Mouse (Mus musculus): Measurements from ENCODE around the gene Tssk2.

Gene Tssk2

GRCm38 (mm10) chr16:17898462-17898861 lies at the start of gene Tssk2, which contains the start of gene Dgcr2:
Tssk2 (plus strand) TSS chr16:17898637.
Dgcr2 (minus strand) TSS chr16:17898562.
- no peak for DNase-seq (ENCODE audit: low read depth, low spot score)

DNA sequence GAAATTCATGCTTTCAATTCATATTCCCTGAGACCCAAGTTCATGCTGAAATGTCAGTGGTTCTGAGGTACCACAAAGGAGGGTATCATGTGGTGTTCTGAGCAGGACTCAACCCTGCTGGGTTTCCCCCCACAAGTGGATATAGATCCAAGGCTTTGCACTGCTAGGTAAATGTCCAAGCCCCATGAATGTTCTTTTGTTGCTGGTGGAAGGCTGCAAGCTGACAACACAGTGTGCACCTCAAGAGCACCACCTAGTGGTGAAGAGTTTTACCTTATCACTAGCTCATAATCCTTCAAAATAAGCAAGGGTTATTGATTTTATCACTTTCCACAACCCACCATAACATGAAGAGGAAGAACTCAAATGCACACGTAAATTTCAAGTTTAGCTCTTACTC lies 49.5 kb upstream of the Tssk2 start:
- DNase-seq (ENCODE audit: low read depth, low spot score): peak; percentile 58

DNA sequence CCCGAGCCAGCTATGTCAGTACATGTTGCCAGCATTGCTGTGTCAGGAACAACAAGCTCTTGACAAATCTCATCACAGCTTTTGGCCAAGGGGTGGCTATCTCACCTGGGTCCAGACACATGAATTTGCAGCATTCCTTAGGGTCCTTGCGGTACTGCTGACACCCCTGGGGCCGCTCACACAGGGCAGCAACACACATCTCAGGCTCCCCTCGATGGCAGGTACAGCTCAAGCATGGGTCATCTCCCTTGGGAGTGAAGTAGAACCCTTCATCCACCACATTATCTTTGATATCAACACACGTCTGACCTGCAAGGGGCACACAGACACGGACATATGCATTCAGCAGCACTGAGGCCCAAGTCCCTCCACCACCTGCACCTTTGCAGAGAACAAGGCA lies 49.0 kb upstream of the Tssk2 start:
- no peak for DNase-seq (ENCODE audit: low read depth, low spot score)

- no peak for DNase-seq (ENCODE audit: low read depth, low spot score)
Observed at GRCm38 (mm10) chr16:17851331-17851730, 47.1 kb upstream of the Tssk2 start.

GRCm38 (mm10) chr16:17851860-17852259 lies 46.6 kb upstream of the Tssk2 start:
- no peak for DNase-seq (ENCODE audit: low read depth, low spot score)

- DNase-seq (ENCODE audit: low read depth, low spot score): no peak
Observed at GRCm38 (mm10) chr16:17853263-17853662, 45.2 kb upstream of the Tssk2 start.

- no peak for DNase-seq (ENCODE audit: low read depth, low spot score)
Observed at GRCm38 (mm10) chr16:17857157-17857556, 41.3 kb upstream of the Tssk2 start.

- peak; percentile 48 for DNase-seq (ENCODE audit: low read depth, low spot score)
Observed at GRCm38 (mm10) chr16:17858592-17858991, 39.8 kb upstream of the Tssk2 start.

DNA sequence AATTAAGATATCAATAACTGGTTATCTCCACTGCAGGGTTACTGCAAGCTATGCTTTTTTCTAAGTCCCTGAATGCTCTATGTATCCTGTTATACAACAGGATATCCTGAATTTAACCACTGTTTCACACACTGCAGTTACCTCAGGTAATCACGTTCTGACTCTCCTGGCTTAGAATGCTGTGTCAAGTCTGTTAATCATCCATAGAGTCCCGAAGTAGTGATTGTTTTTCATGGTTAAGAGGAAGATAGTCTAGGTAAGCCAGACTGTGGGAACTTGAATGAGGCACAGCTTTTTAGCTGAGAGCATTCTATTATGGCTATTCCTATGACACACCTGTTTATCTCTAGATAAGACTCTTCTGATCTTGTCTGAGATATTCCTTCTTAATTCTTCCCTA lies 33.1 kb upstream of the Tssk2 start:
- DNase-seq (ENCODE audit: low read depth, low spot score): no peak

GRCm38 (mm10) chr16:17865770-17866169 lies 32.7 kb upstream of the Tssk2 start:
- peak; percentile 70 for DNase-seq (ENCODE audit: low read depth, low spot score)

DNA sequence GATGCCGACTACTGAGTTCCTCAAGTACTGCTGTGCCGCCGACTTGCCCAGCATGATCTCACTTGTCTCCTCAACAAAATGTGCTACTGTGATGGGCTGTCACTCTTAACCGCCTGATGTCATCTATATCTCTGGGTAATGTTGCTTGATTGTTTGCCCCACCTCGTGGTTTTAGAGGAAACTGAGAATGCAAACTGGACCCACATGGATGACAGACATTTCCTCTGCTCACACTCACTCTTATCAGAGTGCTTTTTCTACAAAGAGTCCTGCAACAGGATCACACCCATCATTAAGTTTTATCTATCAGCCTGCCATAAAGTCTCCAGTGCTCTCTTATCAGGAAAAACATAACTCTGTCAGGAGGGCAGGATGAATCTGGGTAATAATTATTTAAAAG lies 27.2 kb upstream of the Tssk2 start:
- no peak for DNase-seq (ENCODE audit: low read depth, low spot score)

- no peak for DNase-seq (ENCODE audit: low read depth, low spot score)
Observed at GRCm38 (mm10) chr16:17872995-17873394, 25.4 kb upstream of the Tssk2 start.

GRCm38 (mm10) chr16:17875174-17875573 lies 23.3 kb upstream of the Tssk2 start:
- no peak for DNase-seq (ENCODE audit: low read depth, low spot score)

DNA sequence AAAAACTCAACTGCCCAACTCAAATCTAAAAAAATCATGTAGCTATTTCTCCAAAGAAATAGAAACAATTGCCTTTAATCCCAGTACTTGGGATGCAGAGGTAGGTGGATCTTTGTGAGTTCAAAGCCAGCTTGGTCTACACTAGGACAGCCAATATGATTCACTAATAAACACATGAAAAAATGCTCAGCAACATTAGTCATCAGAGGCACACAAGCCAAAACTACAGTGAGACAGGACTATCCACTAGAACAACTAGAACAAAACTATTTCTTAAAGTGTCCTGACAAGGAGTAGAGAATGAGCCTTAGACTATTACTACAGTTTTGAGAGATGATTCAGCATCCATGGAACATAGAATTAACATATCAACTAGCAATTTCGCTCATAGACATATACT lies 22.3 kb upstream of the Tssk2 start:
- DNase-seq (ENCODE audit: low read depth, low spot score): no peak

GRCm38 (mm10) chr16:17879571-17879970 lies 18.9 kb upstream of the Tssk2 start:
- no peak for DNase-seq (ENCODE audit: low read depth, low spot score)

DNA sequence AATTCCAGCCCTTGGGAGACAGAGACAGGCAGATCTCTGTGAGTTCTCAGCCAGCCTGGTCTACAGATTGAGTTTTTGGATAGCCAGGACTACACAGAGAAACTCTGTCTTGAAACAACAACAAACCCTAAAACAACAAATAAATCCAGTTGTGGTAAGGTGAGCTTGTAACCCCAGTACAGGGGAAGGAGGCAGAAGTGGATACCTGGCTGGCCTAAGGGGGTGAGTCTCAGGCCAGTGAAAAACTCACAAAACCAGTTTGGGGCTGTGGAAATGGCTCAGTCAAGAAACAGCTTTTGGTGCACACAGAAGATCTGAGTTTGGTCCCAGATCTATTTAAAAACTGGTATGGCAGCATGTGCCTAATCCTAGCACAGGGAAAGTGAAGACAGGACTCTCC lies 16.2 kb upstream of the Tssk2 start:
- no peak for DNase-seq (ENCODE audit: low read depth, low spot score)

DNA sequence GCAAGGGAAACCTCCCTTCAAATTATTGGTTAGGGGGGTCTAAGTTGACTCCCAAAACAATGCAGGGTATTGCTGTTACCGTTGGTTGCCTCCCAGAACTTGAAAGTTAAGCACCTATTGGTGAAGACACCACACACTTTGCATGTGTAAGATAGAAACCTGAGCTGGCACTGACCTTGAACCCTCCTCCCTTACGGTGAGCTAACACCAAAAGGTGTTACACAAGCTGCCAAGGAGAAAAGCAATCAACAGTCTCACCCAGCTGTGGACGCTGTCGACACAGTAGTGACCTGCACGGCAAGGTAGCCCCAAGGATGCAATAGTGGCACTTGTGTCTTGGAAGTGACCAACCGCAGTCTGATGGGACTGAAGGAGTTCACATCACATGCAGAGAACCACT lies 14.3 kb upstream of the Tssk2 start:
- peak; percentile 57 for DNase-seq (ENCODE audit: low read depth, low spot score)

DNA sequence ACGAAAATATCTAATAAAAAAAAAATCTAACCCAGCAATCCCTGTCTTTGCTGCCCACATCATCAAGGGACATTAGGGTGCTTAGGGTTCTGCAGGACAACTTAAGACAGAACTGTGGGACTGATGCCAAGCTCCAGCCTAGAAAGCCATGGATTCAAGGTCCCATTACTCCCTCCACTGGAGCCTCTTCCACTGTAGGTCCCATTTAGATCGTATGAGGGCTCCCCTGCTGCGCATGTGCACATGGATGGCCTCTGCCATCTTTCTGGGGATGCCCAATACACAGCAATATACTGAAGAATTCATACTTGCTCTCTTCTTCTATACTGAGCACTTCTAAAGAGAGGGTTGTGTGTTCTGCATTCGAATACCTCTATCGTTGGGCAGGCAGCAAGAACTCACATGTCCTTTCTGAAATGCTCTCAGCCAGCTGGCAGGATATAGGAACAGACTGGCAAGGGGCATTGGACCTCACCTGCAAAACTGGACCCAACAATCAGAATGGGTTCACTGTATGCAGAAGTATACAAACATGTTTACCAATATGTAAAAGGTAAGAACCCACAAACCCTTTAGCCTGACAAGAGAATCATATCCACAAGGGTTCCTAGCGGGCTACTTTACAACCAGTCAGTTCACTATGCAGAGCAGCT lies 8.6 kb upstream of the Tssk2 start:
- no peak for DNase-seq (ENCODE audit: low read depth, low spot score)

DNA sequence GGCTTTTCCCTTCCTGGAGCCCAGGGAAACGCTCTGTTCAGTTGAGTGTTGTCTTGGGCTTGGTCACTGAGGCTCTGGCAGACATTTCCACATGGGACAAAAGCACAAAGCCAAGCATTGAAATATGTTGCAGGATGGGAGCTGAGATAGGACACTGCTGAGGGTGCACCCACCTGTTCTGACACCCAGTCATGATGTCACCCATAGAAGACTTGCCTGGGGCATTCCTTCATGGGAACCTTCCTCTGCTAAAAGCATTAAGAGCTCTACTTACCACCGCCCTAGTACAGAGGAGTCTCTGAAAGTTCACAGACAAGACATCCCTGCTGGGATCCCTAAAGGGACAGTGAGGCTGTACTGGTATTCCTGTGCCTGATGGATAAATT lies 8.1 kb upstream of the Tssk2 start:
- no peak for DNase-seq (ENCODE audit: low read depth, low spot score)

- DNase-seq (ENCODE audit: low read depth, low spot score): peak; percentile 61
Observed at GRCm38 (mm10) chr16:17890917-17891566, 7.4 kb upstream of the Tssk2 start.

DNA sequence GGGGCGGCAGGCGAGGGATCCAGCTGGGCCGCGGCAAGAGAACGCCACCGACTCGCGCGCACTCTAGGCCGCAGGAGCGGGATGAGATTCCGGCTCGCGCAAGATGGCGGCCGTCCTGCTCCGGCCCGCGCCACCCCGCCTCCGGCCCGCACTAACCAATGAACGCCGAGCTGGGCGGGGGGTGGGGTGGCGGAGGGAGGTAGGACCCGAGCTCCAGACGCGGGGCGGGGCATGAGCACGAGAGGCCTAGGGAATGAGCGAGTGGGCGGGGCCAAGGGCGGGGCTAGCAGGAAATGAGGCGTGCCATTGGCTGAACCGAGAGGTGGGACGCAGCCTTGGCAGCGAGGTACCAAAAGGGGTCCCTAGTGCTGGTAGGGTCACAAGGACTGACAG lies 6.9 kb upstream of the Tssk2 start, which contains the start of gene Gm20518:
Gene Gm20518 (minus strand): TSS at position 105 of the 393 bp plus-strand sequence.
- DNase-seq (ENCODE audit: low read depth, low spot score): peak; percentile 97

- no peak for DNase-seq (ENCODE audit: low read depth, low spot score)
Observed at GRCm38 (mm10) chr16:17892606-17893005, 5.8 kb upstream of the Tssk2 start.

DNA sequence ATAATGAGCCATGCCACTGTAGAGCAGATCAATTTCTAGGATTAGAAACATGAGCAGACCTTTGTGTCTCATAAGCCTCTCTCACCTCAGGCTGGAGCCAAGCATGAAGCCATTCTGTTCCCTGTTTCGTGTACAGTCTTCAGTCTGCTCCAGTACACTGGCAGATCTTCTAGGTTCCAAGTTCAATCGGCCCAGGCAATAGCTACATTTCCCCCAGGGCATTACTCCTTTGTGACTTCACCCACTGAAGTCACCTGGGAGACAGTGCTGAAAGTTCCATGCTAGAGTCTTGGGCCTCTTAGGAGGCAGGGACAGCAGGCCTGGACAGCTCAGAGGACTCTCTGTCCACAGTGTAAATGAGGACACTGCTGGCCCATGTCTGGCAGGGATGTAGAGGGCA lies 4.5 kb upstream of the Tssk2 start, which contains the start of gene Tssk1:
Gene Tssk1 (plus strand): TSS at position 301 of the 400 bp plus-strand sequence.
- no peak for DNase-seq (ENCODE audit: low read depth, low spot score)

All from R1 (cell line).